Mouse (Mus musculus) layer of hippocampus, adult 2 months (tissue): ENCODE results near the gene Gm3526. TPM values are rescaled to one million over a fixed set of nuclear protein-coding genes. Genes with fewer than 3 reads are reported as not detected.
"Not testable (repeated sequence)": the region's sequence is repeated elsewhere in the genome, so short reads cannot be mapped to it uniquely, and the experiment has no call there.

Source experiments
- DNase-seq, 2 experiments: peaks; one replicate each; pipeline ENCODE4 v3.0.0; 2022; ENCODE audit warnings: low spot score in 2 of 2
- H3K27ac ChIP-seq: fragments of 200-600 bp; 2 replicates; pipeline ENCODE4 v1.8.1; 2022
- H3K4me3 ChIP-seq: fragments of 200-600 bp; 2 replicates; pipeline ENCODE4 v1.8.1; 2022; ENCODE audit warnings: mild to moderate bottlenecking
- long read RNA-seq, 2 experiments: library from polyadenylated mRNA; stranded (forward); transcript quantifications; one replicate each; pipeline ENCODE4 v2.0.0; 2021; ENCODE audit warnings: borderline mapping rate in 2 of 2
- total RNA-seq, 2 experiments: library from RNA; stranded (reverse); gene quantifications; 2 replicates each; pipeline ENCODE4 v1.2.3; 2021

Gm3526 gene
- not detected for total RNA-seq
- long read RNA-seq, experiment 1, result 0 reads
- long read RNA-seq, experiment 2, result 0 reads

GRCm38 (mm10) chr14:5260480-5260879 is at the start of gene Gm3526:
TSS of gene Gm3526 (minus strand) at chr14:5260580.
- DNase-seq, H3K4me3 ChIP-seq: not testable (repeated sequence)

More at GRCm38 (mm10) chr14:5260480-5260879, at the start of gene Gm3526:
- not testable (repeated sequence) for H3K27ac ChIP-seq

Other genes with a start within 250 kb of the Gm3526 start
- gene Gm3298, start 244.7 kb downstream of the Gm3526 start, total RNA-seq, result not detected
- gene 4930555G01Rik, start 210.0 kb downstream of the Gm3526 start, total RNA-seq, result not detected
- 1 to 10 TPM; 1.2 to 1.9 TPM for gene Gm8281, start 189.5 kb downstream of the Gm3526 start, total RNA-seq
- gene Gm8279, start 129.1 kb downstream of the Gm3526 start, total RNA-seq, result not detected
- gene Gm3317, start 96.0 kb downstream of the Gm3526 start, total RNA-seq, result not detected
- gene Gm8271, start 74.8 kb downstream of the Gm3526 start, total RNA-seq, result not detected
- not detected for gene Gm3542, start 74.3 kb upstream of the Gm3526 start, total RNA-seq
- gene Gm3500, start 128.5 kb upstream of the Gm3526 start, total RNA-seq, result not detected
- gene Gm3194, start 194.9 kb upstream of the Gm3526 start, total RNA-seq, result 1 to 10 TPM; 4.3 to 4.9 TPM
- gene Gm8246, start 217.2 kb upstream of the Gm3526 start, total RNA-seq, result not detected
- gene Gm3187, start 223.6 kb upstream of the Gm3526 start, total RNA-seq, result not detected
- 1 to 10 TPM; 2.0 TPM for gene Gm3488, start 241.1 kb upstream of the Gm3526 start, total RNA-seq